ENCODE assay signal across 9 mouse cellular contexts in genomic region chr2:27848466-27848865, GRCm38 (mm10). TPM values are rescaled to one million over a fixed set of nuclear protein-coding genes. Genes with fewer than 3 reads are reported as not detected.
DNase-seq lines count a peak whose midpoint lies in the region; ATAC-seq and TF ChIP-seq lines count a peak whose summit lies in the region.
"Had no signal": no experiment of that assay in that cellular context is flagged by ENCODE, and none has a peak within 500 bp of the region (broad histone marks: within the 10 kb centered on the region; RNA-seq: fewer than 3 reads in every experiment).

No protein-coding gene starts in this region.

- WGBS in lung, embryonic 14.5 days = 42% methylated on average over 5 of the region's 5 CpGs
- 53% methylated on average over 5 of the region's 5 CpGs for WGBS in lung, adult 2 months
- WGBS in heart, embryonic 12.5 days = 38% methylated on average over 5 of the region's 5 CpGs
- WGBS in limb, embryonic 12.5 days = 57% methylated on average over 5 of the region's 5 CpGs
- 77% methylated on average over 5 of the region's 5 CpGs for WGBS in hindbrain, postnatal 0 days
- WGBS in midbrain, embryonic 16.5 days = 85% methylated on average over 5 of the region's 5 CpGs

- peak; percentile 18; the same call in 1 of the 2 replicates for TF ChIP-seq CTCF in lung, embryonic 14.5 days (IDR thresholded peaks at IDR 0.05; ENCODE audit: low read depth)
- TF ChIP-seq CTCF in lung, adult 2 months (IDR thresholded peaks at IDR 0.05; ENCODE audit: insufficient read depth, low read length) = no peak
- TF ChIP-seq CTCF in hindbrain, postnatal 0 days (IDR thresholded peaks at IDR 0.05; ENCODE audit: low read depth) = no peak

- H3K4me2 ChIP-seq in lung, embryonic 14.5 days = no peak overlapping the region
- H3K4me2 ChIP-seq in heart, embryonic 12.5 days = no peak overlapping the region
- H3K4me2 ChIP-seq in limb, embryonic 12.5 days = no peak overlapping the region
- no peak overlapping the region for H3K4me2 ChIP-seq in hindbrain, postnatal 0 days (ENCODE audit: low read depth, low read length)
- no peak overlapping the region for H3K4me2 ChIP-seq in midbrain, embryonic 16.5 days (ENCODE audit: low read length)
- H3K4me2 ChIP-seq: neural tube, embryonic 15.5 days had no signal

- TF ChIP-seq POLR2A in lung, adult 2 months (IDR thresholded peaks at IDR 0.05; ENCODE audit: borderline replicate concordance, extremely low read depth, low read depth, low read length) = no peak

- peaks cover 4% of the 10 kb centered on the region; the same call in 1 of the 2 replicates for H3K4me1 ChIP-seq in lung, embryonic 14.5 days (ENCODE audit: insufficient read depth)
- no peaks in the 10 kb centered on the region for H3K4me1 ChIP-seq in lung, adult 2 months (ENCODE audit: control insufficient read depth, insufficient read depth, low read length)
- peaks cover 24% of the 10 kb centered on the region for H3K4me1 ChIP-seq in heart, embryonic 12.5 days (replicated peaks)
- peaks cover 17% of the 10 kb centered on the region for H3K4me1 ChIP-seq in limb, embryonic 12.5 days (replicated peaks)
- H3K4me1 ChIP-seq in hindbrain, postnatal 0 days (ENCODE audit: insufficient read depth, low read length) = no peaks in the 10 kb centered on the region
- no peaks in the 10 kb centered on the region for H3K4me1 ChIP-seq in midbrain, embryonic 16.5 days (ENCODE audit: control insufficient read depth, insufficient read depth, low read length)
- H3K4me1 ChIP-seq: neural tube, embryonic 15.5 days had no signal

- no peak overlapping the region for H3K9ac ChIP-seq in lung, embryonic 14.5 days
- H3K9ac ChIP-seq in heart, embryonic 12.5 days = no peak overlapping the region
- H3K9ac ChIP-seq in limb, embryonic 12.5 days (replicated peaks) = no peak overlapping the region
- H3K9ac ChIP-seq in hindbrain, postnatal 0 days (replicated peaks; ENCODE audit: low read length) = no peak overlapping the region
- H3K9ac ChIP-seq in midbrain, embryonic 16.5 days (ENCODE audit: low read depth, low read length) = no peak overlapping the region
- H3K9ac ChIP-seq: neural tube, embryonic 15.5 days had no signal

- H3K9me3 ChIP-seq in lung, embryonic 14.5 days (ENCODE audit: low read depth, low read length) = no peaks in the 10 kb centered on the region
- H3K9me3 ChIP-seq in heart, embryonic 12.5 days (replicated peaks) = no peaks in the 10 kb centered on the region
- no peaks in the 10 kb centered on the region for H3K9me3 ChIP-seq in limb, embryonic 12.5 days
- no peaks in the 10 kb centered on the region for H3K9me3 ChIP-seq in hindbrain, postnatal 0 days (ENCODE audit: low read length)
- no peaks in the 10 kb centered on the region for H3K9me3 ChIP-seq in midbrain, embryonic 16.5 days (replicated peaks; ENCODE audit: control insufficient read depth, low read length, poor library complexity, severe bottlenecking)
- H3K9me3 ChIP-seq: neural tube, embryonic 15.5 days had no signal

- peak; percentile 79 for ATAC-seq in lung, embryonic 14.5 days (ENCODE audit: insufficient read depth)
- peak; percentile 66; the same call in 1 of the 2 replicates for ATAC-seq in heart, embryonic 12.5 days (ENCODE audit: insufficient number of reproducible peaks, low FRiP score)
- no peak for ATAC-seq in limb, embryonic 12.5 days (ENCODE audit: insufficient number of reproducible peaks, insufficient read depth, low FRiP score, low TSS enrichment, low read depth)
- ATAC-seq in frontal cortex, adult (ENCODE audit: low TSS enrichment) = no peak
- no peak for ATAC-seq in hindbrain, postnatal 0 days
- no peak for ATAC-seq in midbrain, embryonic 16.5 days

- no peak overlapping the region for H3K4me3 ChIP-seq in lung, embryonic 14.5 days (ENCODE audit: low read depth, low read length)
- H3K4me3 ChIP-seq in lung, adult 2 months (replicated peaks; ENCODE audit: extremely low read depth, low read depth, low read length) = no peak overlapping the region
- H3K4me3 ChIP-seq in heart, embryonic 12.5 days = no peak overlapping the region
- no peak overlapping the region for H3K4me3 ChIP-seq in limb, embryonic 12.5 days (replicated peaks)
- H3K4me3 ChIP-seq in hindbrain, postnatal 0 days (ENCODE audit: low read length) = no peak overlapping the region
- H3K4me3 ChIP-seq in midbrain, embryonic 16.5 days (ENCODE audit: low read depth, low read length) = no peak overlapping the region
- H3K4me3 ChIP-seq: neural tube, embryonic 15.5 days had no signal

- peak; percentile 79 for DNase-seq in lung, embryonic 14.5 days
- no peak for DNase-seq in lung, adult 2 months
- no peak for DNase-seq in hindbrain, postnatal 0 days (ENCODE audit: low spot score)
- DNase-seq in layer of hippocampus, adult 9-10 months (ENCODE audit: low spot score) = no peak

- peak overlapping the region; percentile 79 for H3K27ac ChIP-seq in lung, embryonic 14.5 days (ENCODE audit: low read depth)
- peak overlapping the region; percentile 72; the same call in 1 of the 2 replicates for H3K27ac ChIP-seq in heart, embryonic 12.5 days (ENCODE audit: poor library complexity, severe bottlenecking)
- H3K27ac ChIP-seq in limb, embryonic 12.5 days = 0 out of 2 replicates have a peak overlapping the region, but pooled peaks have one; percentile 23
- no peak overlapping the region for H3K27ac ChIP-seq in hindbrain, postnatal 0 days
- no peak overlapping the region for H3K27ac ChIP-seq in midbrain, embryonic 16.5 days (ENCODE audit: low read length)
- H3K27ac ChIP-seq: neural tube, embryonic 15.5 days had no signal

- H3K27me3 ChIP-seq in lung, embryonic 14.5 days (ENCODE audit: insufficient read depth, low read length) = no peaks in the 10 kb centered on the region
- H3K27me3 ChIP-seq in heart, embryonic 12.5 days (replicated peaks) = no peaks in the 10 kb centered on the region
- no peaks in the 10 kb centered on the region for H3K27me3 ChIP-seq in limb, embryonic 12.5 days
- H3K27me3 ChIP-seq in hindbrain, postnatal 0 days (ENCODE audit: insufficient read depth, low read length) = no peaks in the 10 kb centered on the region
- no peaks in the 10 kb centered on the region for H3K27me3 ChIP-seq in midbrain, embryonic 16.5 days (ENCODE audit: control insufficient read depth, insufficient read depth, low read depth, low read length)
- H3K27me3 ChIP-seq: neural tube, embryonic 15.5 days had no signal

- no peaks in the 10 kb centered on the region for H3K36me3 ChIP-seq in lung, embryonic 14.5 days (ENCODE audit: insufficient read depth)
- H3K36me3 ChIP-seq in heart, embryonic 12.5 days = no peaks in the 10 kb centered on the region
- H3K36me3 ChIP-seq in limb, embryonic 12.5 days = no peaks in the 10 kb centered on the region
- no peaks in the 10 kb centered on the region for H3K36me3 ChIP-seq in hindbrain, postnatal 0 days (ENCODE audit: insufficient read depth, low read length)
- no peaks in the 10 kb centered on the region for H3K36me3 ChIP-seq in midbrain, embryonic 16.5 days (ENCODE audit: control insufficient read depth, insufficient read depth, low read length)
- H3K36me3 ChIP-seq: neural tube, embryonic 15.5 days had no signal

RNA-seq across cellular contexts. Expression of gene Col5a1, which starts 37.8 kb away (rescaled TPM):
- polyA plus RNA-seq in lung, embryonic 14.5 days (2014; fragmentation: Nextera tagmentation; extraction: Ambion mirVana) = 81.7 and 83.2 TPM in 2 replicates
- 18.5 and 18.8 TPM in 2 replicates for polyA plus RNA-seq in lung, adult 2 months (2012; rRNA removed)
- 53.3 and 54.7 TPM in 2 replicates for polyA plus RNA-seq in heart, embryonic 12.5 days (2016; fragmentation: Nextera tagmentation; extraction: Ambion mirVana)
- polyA plus RNA-seq in limb, embryonic 12.5 days (2016; fragmentation: Nextera tagmentation; extraction: Ambion mirVana) = 59.1 and 65.0 TPM in 2 replicates
- 23.6 and 25.9 TPM in 2 replicates for total RNA-seq in hindbrain, postnatal 0 days (2014; rRNA removed)
- 7.1 and 8.0 TPM in 2 replicates for polyA plus RNA-seq in hindbrain, postnatal 0 days (2015; fragmentation: Nextera tagmentation; extraction: Ambion mirVana)
- polyA plus RNA-seq in midbrain, embryonic 16.5 days (2015; fragmentation: Nextera tagmentation; extraction: Ambion mirVana) = 5.9 and 6.4 TPM in 2 replicates

Comparison
In these comparisons a context has a peak if more than half of its experiments do, and no peak if none do; other contexts are left out.
1. ATAC-seq: peak in lung, embryonic 14.5 days (single experiment) and heart, embryonic 12.5 days (single experiment); none in limb, embryonic 12.5 days (single experiment), frontal cortex, adult (single experiment), hindbrain, postnatal 0 days (single experiment) and midbrain, embryonic 16.5 days (single experiment).
2. H3K27ac ChIP-seq: peak in lung, embryonic 14.5 days (single experiment), heart, embryonic 12.5 days (single experiment) and limb, embryonic 12.5 days (single experiment); none in hindbrain, postnatal 0 days (single experiment) and midbrain, embryonic 16.5 days (single experiment).